Mouse (Mus musculus): ENCODE measurements around the gene Uvrag. TPM values are rescaled to one million over a fixed set of nuclear protein-coding genes. Genes with fewer than 3 reads are reported as not detected.
A peak's percentile ranks its signal among the peaks of the same experiment; 100 is the strongest.
"Not testable (repeated sequence)": the region's sequence is repeated elsewhere in the genome, so short reads cannot be mapped to it uniquely, and the experiment has no call there.

The Uvrag gene
- polyA plus RNA-seq, 1 experiment from 2014 or later = 14.8 TPM

DNA sequence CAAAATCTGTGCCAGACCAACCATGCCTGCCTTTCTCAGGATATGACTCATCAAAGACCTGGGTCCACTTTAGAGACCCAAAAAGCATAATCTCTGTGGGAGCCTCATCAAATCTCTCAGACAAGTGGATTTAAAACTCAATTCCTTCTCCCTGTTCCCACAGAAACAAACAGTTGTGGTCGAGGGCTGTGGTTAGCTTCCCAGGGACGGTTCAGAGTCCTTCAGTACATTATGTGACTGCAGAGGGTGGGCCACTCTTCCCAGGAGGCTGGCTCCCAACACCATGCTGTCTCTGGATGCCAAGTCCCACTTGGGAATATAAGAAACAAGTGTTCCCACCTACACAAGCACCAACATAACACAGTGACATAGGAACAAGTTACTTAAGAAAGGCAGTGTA is 75.0 kb downstream of the Uvrag start:
- WGBS = 25% methylated on average over 2 of the region's 2 CpGs

DNA sequence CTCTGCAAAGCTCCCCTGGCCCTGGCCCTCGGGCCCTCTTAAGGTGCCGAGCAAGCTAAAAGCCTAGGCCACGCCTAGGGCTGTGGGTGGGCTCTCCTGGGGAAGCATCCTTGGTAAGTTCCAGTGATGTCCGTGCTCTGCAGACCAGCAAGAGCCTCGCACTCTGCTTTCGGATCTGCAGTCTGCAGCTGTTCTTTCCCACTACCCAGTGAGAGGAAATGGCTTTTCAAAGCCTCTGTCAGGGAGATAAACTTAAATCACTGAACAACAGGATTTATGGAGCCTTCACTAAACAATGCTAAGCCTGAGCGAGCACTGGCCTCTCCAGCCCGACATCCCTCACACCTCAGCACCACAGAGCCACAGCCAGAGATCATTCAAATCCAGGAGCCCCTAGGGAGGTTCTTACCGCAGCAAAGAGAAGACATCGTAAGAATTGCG is 75.5 kb downstream of the Uvrag start:
- Histone ChIP-seq H3K27me3 (ENCODE audit: control insufficient read depth, insufficient read depth, low read length) (no peaks in the 10 kb centered on the region), H3K4me2 (ENCODE audit: low read depth, low read length) (peak overlapping the region; percentile 19; the same call in 1 of the 2 replicates), H3K27ac (ENCODE audit: low read length) (peak overlapping the region; percentile 36; the same call in 1 of the 2 replicates), H3K9ac (ENCODE audit: low read length) (0 out of 2 replicates have a peak overlapping the region, but pooled peaks have one; percentile 36), H3K4me1 (ENCODE audit: control insufficient read depth, insufficient read depth, low read length) (peaks cover 13% of the 10 kb centered on the region), H3K36me3 (ENCODE audit: control insufficient read depth, insufficient read depth, low read length) (no peaks in the 10 kb centered on the region), H3K4me3 (replicated peaks; ENCODE audit: low read length) (no peak overlapping the region), H3K9me3 (replicated peaks; ENCODE audit: control insufficient read depth, low read length) (no peaks in the 10 kb centered on the region)
- peak; percentile 44; the same call in 1 of the 2 replicates for ATAC-seq (ENCODE audit: insufficient read depth, low FRiP score)
- 22% methylated on average over 11 of the region's 11 CpGs for WGBS

More for the DNA sequence above, 75.0 kb downstream of the Uvrag start:
- no peak overlapping the region for H3K4me2 ChIP-seq (ENCODE audit: low read depth, low read length)
- ATAC-seq (ENCODE audit: insufficient read depth, low FRiP score) = no peak
- no peak overlapping the region for H3K9ac ChIP-seq (ENCODE audit: low read length)
- peaks cover 13% of the 10 kb centered on the region for H3K4me1 ChIP-seq (ENCODE audit: control insufficient read depth, insufficient read depth, low read length)
- no peaks in the 10 kb centered on the region for H3K36me3 ChIP-seq (ENCODE audit: control insufficient read depth, insufficient read depth, low read length)
- H3K4me3 ChIP-seq (replicated peaks; ENCODE audit: low read length) = no peak overlapping the region
- no peaks in the 10 kb centered on the region for H3K9me3 ChIP-seq (replicated peaks; ENCODE audit: control insufficient read depth, low read length)
- no peaks in the 10 kb centered on the region for H3K27me3 ChIP-seq (ENCODE audit: control insufficient read depth, insufficient read depth, low read length)
- peak overlapping the region; percentile 36; the same call in 1 of the 2 replicates for H3K27ac ChIP-seq (ENCODE audit: low read length)

DNA sequence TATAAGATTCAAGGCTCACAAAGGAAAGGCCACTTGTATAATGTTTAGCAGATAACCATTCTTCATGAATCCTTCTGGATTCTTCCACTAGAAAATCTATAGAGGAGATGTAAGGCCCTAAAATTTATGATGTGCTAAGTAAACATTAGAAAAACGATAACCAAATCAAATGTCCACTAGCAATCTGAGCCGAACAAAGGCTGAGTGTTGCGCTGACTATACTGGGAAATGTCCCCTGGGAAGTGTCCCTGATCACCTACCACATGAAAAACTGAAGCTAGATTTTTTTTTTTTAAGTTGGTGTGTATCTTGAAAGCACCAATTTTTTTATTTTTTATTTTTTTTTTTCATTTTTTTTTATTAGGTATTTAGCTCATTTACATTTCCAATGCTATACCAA is 76.1 kb downstream of the Uvrag start:
- WGBS = 55% methylated on average over 3 of the region's 3 CpGs
- Histone ChIP-seq H3K4me2 (ENCODE audit: low read depth, low read length) (no peak overlapping the region), H3K9ac (ENCODE audit: low read length) (no peak overlapping the region), H3K27ac (ENCODE audit: low read length) (no peak overlapping the region), H3K4me1 (ENCODE audit: control insufficient read depth, insufficient read depth, low read length) (peaks cover 13% of the 10 kb centered on the region), H3K27me3 (ENCODE audit: control insufficient read depth, insufficient read depth, low read length) (no peaks in the 10 kb centered on the region), H3K36me3 (ENCODE audit: control insufficient read depth, insufficient read depth, low read length) (no peaks in the 10 kb centered on the region), H3K4me3 (replicated peaks; ENCODE audit: low read length) (no peak overlapping the region), H3K9me3 (replicated peaks; ENCODE audit: control insufficient read depth, low read length) (no peaks in the 10 kb centered on the region)
- no peak for ATAC-seq (ENCODE audit: insufficient read depth, low FRiP score)

DNA sequence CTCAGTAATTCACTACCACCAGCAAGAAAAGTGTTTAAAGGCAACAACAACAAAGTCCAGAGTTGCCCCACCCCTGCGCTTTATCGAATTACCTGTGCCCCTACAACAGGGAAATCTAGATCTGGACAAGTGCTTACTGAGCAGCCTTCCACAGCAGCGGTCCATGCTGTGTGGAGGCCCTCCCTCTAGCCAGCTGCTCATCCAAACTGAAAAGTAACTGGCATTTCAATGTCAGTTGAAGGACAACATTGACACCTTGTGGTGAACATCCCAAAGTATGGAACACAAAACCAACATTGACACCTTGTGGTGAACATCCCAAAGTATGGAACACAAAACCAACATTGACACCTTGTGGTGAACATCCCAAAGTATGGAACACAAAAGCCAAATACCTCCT is 78.7 kb downstream of the Uvrag start:
- H3K9me3 ChIP-seq (replicated peaks; ENCODE audit: control insufficient read depth, low read length); H3K4me2 ChIP-seq (ENCODE audit: low read depth, low read length); H3K4me3 ChIP-seq (replicated peaks; ENCODE audit: low read length); H3K27me3 ChIP-seq (ENCODE audit: control insufficient read depth, insufficient read depth, low read length); ATAC-seq (ENCODE audit: insufficient read depth, low FRiP score); H3K27ac ChIP-seq (ENCODE audit: low read length); H3K36me3 ChIP-seq (ENCODE audit: control insufficient read depth, insufficient read depth, low read length); H3K9ac ChIP-seq (ENCODE audit: low read length): not testable (repeated sequence)
- WGBS = 82% methylated on average over 3 of the region's 3 CpGs
- peaks cover 13% of the 10 kb centered on the region for H3K4me1 ChIP-seq (ENCODE audit: control insufficient read depth, insufficient read depth, low read length)

DNA sequence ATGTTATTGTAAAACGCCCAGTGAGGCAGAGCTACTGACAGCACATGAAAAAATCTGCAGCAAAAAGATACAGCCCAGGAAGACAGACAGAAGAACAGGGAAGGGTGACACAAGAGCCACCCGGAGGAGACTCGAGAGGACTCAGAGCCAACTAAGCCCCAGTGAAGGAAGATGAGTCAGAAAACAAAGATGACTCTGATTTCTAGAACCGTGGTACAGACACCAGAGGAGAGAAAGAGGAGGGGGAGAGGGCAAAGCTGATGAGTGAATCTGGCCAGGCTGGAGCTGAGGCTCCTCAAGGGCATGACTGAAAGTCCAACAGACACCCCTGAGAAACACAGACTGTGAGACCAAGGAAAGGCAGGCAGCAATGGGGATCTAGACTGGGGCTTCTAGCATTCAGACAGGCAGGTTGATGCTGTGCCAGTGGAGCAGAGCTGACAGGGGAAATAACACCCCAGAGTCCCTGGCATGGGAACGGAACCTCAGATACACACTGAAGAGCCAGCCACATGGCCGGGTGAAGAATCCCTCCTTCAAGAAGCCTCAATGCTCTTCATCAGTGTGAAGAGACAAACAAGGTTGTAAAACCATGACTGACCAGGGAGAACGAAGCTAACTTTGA is 79.8 kb downstream of the Uvrag start:
- Histone ChIP-seq H3K4me1 (ENCODE audit: control insufficient read depth, insufficient read depth, low read length) (peaks cover 10% of the 10 kb centered on the region), H3K9me3 (replicated peaks; ENCODE audit: control insufficient read depth, low read length) (no peaks in the 10 kb centered on the region), H3K36me3 (ENCODE audit: control insufficient read depth, insufficient read depth, low read length) (no peaks in the 10 kb centered on the region), H3K4me3 (replicated peaks; ENCODE audit: low read length) (no peak overlapping the region), H3K9ac (ENCODE audit: low read length) (no peak overlapping the region), H3K4me2 (ENCODE audit: low read depth, low read length) (no peak overlapping the region), H3K27ac (ENCODE audit: low read length) (no peak overlapping the region), H3K27me3 (ENCODE audit: control insufficient read depth, insufficient read depth, low read length) (no peaks in the 10 kb centered on the region)
- 74% methylated on average over 7 of the region's 7 CpGs for WGBS
- no peak for ATAC-seq (ENCODE audit: insufficient read depth, low FRiP score)

DNA sequence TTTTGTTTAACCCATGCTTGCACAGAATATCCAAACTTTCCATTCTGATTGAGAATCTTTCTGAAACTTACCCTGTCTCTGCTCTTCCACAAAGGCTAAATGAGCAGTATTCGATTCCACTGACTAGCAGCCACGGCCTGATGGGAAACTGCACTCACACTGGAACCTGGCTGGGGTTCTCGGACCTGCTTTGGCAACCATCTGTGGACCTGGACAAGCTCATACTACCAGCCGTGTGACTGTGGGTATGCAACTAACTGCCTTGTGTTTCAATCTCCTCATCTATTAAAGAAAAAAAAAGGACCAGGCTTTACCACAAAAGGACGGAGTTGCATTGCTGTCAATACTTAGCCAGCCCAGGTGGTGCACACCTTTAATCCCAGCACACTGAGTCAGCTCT is 80.5 kb downstream of the Uvrag start:
- H3K4me1 ChIP-seq (ENCODE audit: control insufficient read depth, insufficient read depth, low read length) = peaks cover 3% of the 10 kb centered on the region
- 88% methylated on average over 5 of the region's 5 CpGs for WGBS
- H3K9ac ChIP-seq (ENCODE audit: low read length) = no peak overlapping the region
- no peaks in the 10 kb centered on the region for H3K36me3 ChIP-seq (ENCODE audit: control insufficient read depth, insufficient read depth, low read length)
- H3K4me3 ChIP-seq (replicated peaks; ENCODE audit: low read length) = no peak overlapping the region
- no peaks in the 10 kb centered on the region for H3K9me3 ChIP-seq (replicated peaks; ENCODE audit: control insufficient read depth, low read length)
- H3K27me3 ChIP-seq (ENCODE audit: control insufficient read depth, insufficient read depth, low read length) = no peaks in the 10 kb centered on the region
- ATAC-seq (ENCODE audit: insufficient read depth, low FRiP score) = no peak
- no peak overlapping the region for H3K4me2 ChIP-seq (ENCODE audit: low read depth, low read length)
- no peak overlapping the region for H3K27ac ChIP-seq (ENCODE audit: low read length)

DNA sequence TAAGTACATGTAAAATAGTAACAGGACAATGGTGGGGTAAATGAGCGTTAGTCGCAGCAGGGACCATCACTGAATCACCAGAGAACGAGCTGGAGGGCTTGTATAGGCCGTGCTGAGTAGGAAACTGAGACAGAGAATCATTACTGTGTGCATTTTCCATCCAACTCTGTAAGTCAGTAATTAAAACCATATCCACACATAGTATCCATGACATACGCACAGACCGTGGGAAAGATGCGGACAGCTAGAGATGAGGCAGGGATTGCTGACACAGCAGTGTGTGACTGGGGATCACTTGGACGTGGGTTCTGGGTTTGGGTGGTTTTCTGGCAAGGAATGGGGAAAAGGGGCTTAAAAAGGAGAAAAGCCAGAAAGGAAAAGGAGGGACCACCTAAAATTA is 81.0 kb downstream of the Uvrag start:
- no peaks in the 10 kb centered on the region for H3K9me3 ChIP-seq (replicated peaks; ENCODE audit: control insufficient read depth, low read length)

DNA sequence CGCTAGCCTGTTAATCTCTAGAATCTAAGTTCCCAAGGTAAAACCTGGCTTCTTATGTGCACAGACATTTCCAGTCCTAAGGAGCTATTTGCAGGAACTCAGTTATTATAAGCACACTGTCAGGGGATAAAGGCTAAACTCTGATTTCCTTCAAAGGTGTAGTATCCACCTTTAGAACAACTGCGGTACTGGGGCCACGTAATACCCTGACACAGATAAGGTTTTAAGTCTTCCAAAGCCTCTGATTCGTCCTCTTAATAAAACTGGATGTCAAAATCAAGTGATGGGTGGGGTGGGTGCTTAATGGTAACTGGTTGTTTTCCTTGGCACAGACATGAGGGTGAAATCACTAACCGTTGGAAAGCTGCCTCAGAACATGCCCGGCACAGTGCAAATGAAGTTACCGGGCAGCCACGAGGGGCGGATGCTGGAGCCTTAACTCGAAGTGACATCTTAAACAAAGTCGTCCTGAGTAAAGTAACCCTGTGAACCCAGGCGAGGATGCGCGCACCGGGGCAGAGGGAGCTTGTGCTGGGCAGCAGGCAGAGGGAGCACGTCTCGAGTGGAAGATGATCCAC is 83.8 kb downstream of the Uvrag start:
- Histone ChIP-seq H3K36me3 (ENCODE audit: control insufficient read depth, insufficient read depth, low read length) (no peaks in the 10 kb centered on the region), H3K4me3 (replicated peaks; ENCODE audit: low read length) (no peak overlapping the region), H3K4me1 (ENCODE audit: control insufficient read depth, insufficient read depth, low read length) (no peaks in the 10 kb centered on the region), H3K27me3 (ENCODE audit: control insufficient read depth, insufficient read depth, low read length) (no peaks in the 10 kb centered on the region), H3K27ac (ENCODE audit: low read length) (no peak overlapping the region), H3K9me3 (replicated peaks; ENCODE audit: control insufficient read depth, low read length) (no peaks in the 10 kb centered on the region), H3K9ac (ENCODE audit: low read length) (no peak overlapping the region), H3K4me2 (ENCODE audit: low read depth, low read length) (no peak overlapping the region)
- no peak for ATAC-seq (ENCODE audit: insufficient read depth, low FRiP score)
- 76% methylated on average over 17 of the region's 17 CpGs for WGBS

More for the DNA sequence above, 81.0 kb downstream of the Uvrag start:
- Histone ChIP-seq H3K4me1 (ENCODE audit: control insufficient read depth, insufficient read depth, low read length) (no peaks in the 10 kb centered on the region), H3K27ac (ENCODE audit: low read length) (no peak overlapping the region), H3K4me2 (ENCODE audit: low read depth, low read length) (no peak overlapping the region), H3K27me3 (ENCODE audit: control insufficient read depth, insufficient read depth, low read length) (no peaks in the 10 kb centered on the region), H3K9ac (ENCODE audit: low read length) (no peak overlapping the region), H3K36me3 (ENCODE audit: control insufficient read depth, insufficient read depth, low read length) (no peaks in the 10 kb centered on the region), H3K4me3 (replicated peaks; ENCODE audit: low read length) (no peak overlapping the region)
- ATAC-seq (ENCODE audit: insufficient read depth, low FRiP score) = no peak
- 85% methylated on average over 8 of the region's 8 CpGs for WGBS

DNA sequence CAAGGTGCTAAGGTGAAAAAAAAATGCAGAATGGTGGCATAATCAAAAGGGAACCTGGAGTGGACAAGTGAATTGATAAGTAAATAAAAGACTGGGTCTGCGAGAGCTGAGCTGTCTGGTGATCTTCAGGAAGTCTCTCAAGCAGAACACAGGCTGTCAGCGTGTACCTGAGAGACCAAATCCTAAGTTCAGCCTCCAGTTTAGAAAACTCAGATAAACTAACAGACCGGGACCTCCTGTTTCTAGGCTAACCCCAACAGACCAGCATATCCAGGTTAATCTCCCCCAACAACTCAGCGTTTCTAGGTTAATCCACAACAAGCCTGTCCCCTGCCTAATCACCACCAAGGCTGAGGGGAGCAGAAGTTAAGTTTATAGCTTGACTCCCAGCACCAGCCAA is 87.3 kb downstream of the Uvrag start:
- no peak for ATAC-seq (ENCODE audit: insufficient read depth, low FRiP score)
- H3K27me3 ChIP-seq (ENCODE audit: control insufficient read depth, insufficient read depth, low read length) = no peaks in the 10 kb centered on the region
- 91% methylated on average over 4 of the region's 4 CpGs for WGBS

More for the DNA sequence above, 87.3 kb downstream of the Uvrag start:
- Histone ChIP-seq H3K9me3 (replicated peaks; ENCODE audit: control insufficient read depth, low read length) (no peaks in the 10 kb centered on the region), H3K4me1 (ENCODE audit: control insufficient read depth, insufficient read depth, low read length) (0 out of 2 replicates have a peak, but pooled peaks cover 6% of the 10 kb centered on the region), H3K9ac (ENCODE audit: low read length) (no peak overlapping the region), H3K4me3 (replicated peaks; ENCODE audit: low read length) (no peak overlapping the region), H3K27ac (ENCODE audit: low read length) (no peak overlapping the region), H3K4me2 (ENCODE audit: low read depth, low read length) (no peak overlapping the region), H3K36me3 (ENCODE audit: control insufficient read depth, insufficient read depth, low read length) (no peaks in the 10 kb centered on the region)
